In genomic region chr7:6770286-6770685, GRCm38 (mm10) we compare ENCODE assay signal across 9 mouse cellular contexts. TPM values are rescaled to one million over a fixed set of nuclear protein-coding genes. Genes with fewer than 3 reads are reported as not detected.
DNase-seq lines count a peak whose midpoint lies in the region; ATAC-seq and TF ChIP-seq lines count a peak whose summit lies in the region.
"Had no signal": no experiment of that assay in that cellular context is flagged by ENCODE, and none has a peak within 500 bp of the region (broad histone marks: within the 10 kb centered on the region; RNA-seq: fewer than 3 reads in every experiment).

No protein-coding gene starts in this region.

- no peak overlapping the region for H3K4me3 ChIP-seq in heart, embryonic 13.5 days
- H3K4me3 ChIP-seq in kidney, postnatal 0 days (replicated peaks; ENCODE audit: low read depth, low read length), result no peak overlapping the region
- H3K4me3 ChIP-seq in neural tube, embryonic 11.5 days (ENCODE audit: low read depth, low read length), result no peak overlapping the region

- TF ChIP-seq CTCF in kidney, postnatal 0 days (IDR thresholded peaks at IDR 0.05; ENCODE audit: low read depth), result no peak

- peak overlapping the region; percentile 58 for H3K27ac ChIP-seq in heart, embryonic 13.5 days (replicated peaks)
- H3K27ac ChIP-seq in kidney, postnatal 0 days, result peak overlapping the region; percentile 42; the same call in 1 of the 2 replicates
- no peak overlapping the region for H3K27ac ChIP-seq in neural tube, embryonic 11.5 days (ENCODE audit: low read depth, low read length)

- peaks cover 38% of the 10 kb centered on the region for H3K4me1 ChIP-seq in heart, embryonic 13.5 days
- peaks cover 15% of the 10 kb centered on the region for H3K4me1 ChIP-seq in kidney, postnatal 0 days (replicated peaks; ENCODE audit: insufficient read depth, low read length)
- H3K4me1 ChIP-seq in neural tube, embryonic 11.5 days (ENCODE audit: control insufficient read depth, insufficient read depth, low read length), result no peaks in the 10 kb centered on the region

- H3K9me3 ChIP-seq in heart, embryonic 13.5 days, result no peaks in the 10 kb centered on the region; the same call in 1 of the 2 replicates
- no peaks in the 10 kb centered on the region for H3K9me3 ChIP-seq in kidney, postnatal 0 days (replicated peaks; ENCODE audit: low read length)
- H3K9me3 ChIP-seq in neural tube, embryonic 11.5 days (ENCODE audit: control insufficient read depth, low read length), result no peaks in the 10 kb centered on the region

- DNase-seq in urinary bladder, postnatal 14 days (ENCODE audit: low spot score), result peak; percentile 12
- DNase-seq in urinary bladder, postnatal 25 days (ENCODE audit: low spot score), result no peak
- DNase-seq in kidney, postnatal 0 days (ENCODE audit: low spot score), result peak; percentile 42
- DNase-seq in neural tube, embryonic 11.5 days (ENCODE audit: low spot score), result peak; percentile 58
- DNase-seq in layer of hippocampus, postnatal 10 days (ENCODE audit: low spot score in 2 of 2), result no peak
- no peak for DNase-seq in thymus, postnatal 14 days
- no peak for DNase-seq in cerebellum, postnatal 36 days

- H3K9ac ChIP-seq in heart, embryonic 13.5 days, result peak overlapping the region; percentile 55
- H3K9ac ChIP-seq in kidney, postnatal 0 days (ENCODE audit: low read depth, low read length), result no peak overlapping the region
- H3K9ac ChIP-seq in neural tube, embryonic 11.5 days (ENCODE audit: low read length), result no peak overlapping the region

- H3K4me2 ChIP-seq in heart, embryonic 13.5 days, result peak overlapping the region; percentile 20; the same call in 1 of the 2 replicates
- H3K4me2 ChIP-seq in kidney, postnatal 0 days (ENCODE audit: low read length), result 0 out of 2 replicates have a peak overlapping the region, but pooled peaks have one; percentile 10
- H3K4me2 ChIP-seq in neural tube, embryonic 11.5 days (ENCODE audit: low read depth), result no peak overlapping the region

- H3K27me3 ChIP-seq in heart, embryonic 13.5 days (replicated peaks), result no peaks in the 10 kb centered on the region
- H3K27me3 ChIP-seq in kidney, postnatal 0 days (ENCODE audit: insufficient read depth, low read length), result no peaks in the 10 kb centered on the region
- H3K27me3 ChIP-seq in neural tube, embryonic 11.5 days (ENCODE audit: control insufficient read depth, insufficient read depth, low read length), result no peaks in the 10 kb centered on the region

- no peak for ATAC-seq in heart, embryonic 13.5 days (ENCODE audit: extremely low read depth, insufficient number of reproducible peaks, low FRiP score, low TSS enrichment)
- no peak for ATAC-seq in kidney, postnatal 0 days (replicated peaks; ENCODE audit: low FRiP score, low read depth)
- ATAC-seq in neural tube, embryonic 11.5 days (ENCODE audit: insufficient read depth, low FRiP score, low TSS enrichment), result no peak; the same call in 1 of the 2 replicates

- peaks cover 13% of the 10 kb centered on the region for H3K36me3 ChIP-seq in heart, embryonic 13.5 days
- H3K36me3 ChIP-seq in kidney, postnatal 0 days (ENCODE audit: insufficient read depth, low read length), result no peaks in the 10 kb centered on the region
- no peaks in the 10 kb centered on the region for H3K36me3 ChIP-seq in neural tube, embryonic 11.5 days (ENCODE audit: control insufficient read depth, insufficient read depth, low read length)

- WGBS in heart, embryonic 13.5 days, result 5% methylated on average over 8 of the region's 8 CpGs
- WGBS in kidney, postnatal 0 days, result 4% methylated on average over 8 of the region's 8 CpGs
- WGBS in neural tube, embryonic 11.5 days, result 0% methylated on average over 8 of the region's 8 CpGs

RNA-seq across cellular contexts. Expression of gene Usp29, which starts 39.9 kb away (rescaled TPM):
- polyA plus RNA-seq in heart, embryonic 13.5 days (2015; fragmentation: Nextera tagmentation; extraction: Ambion mirVana), result 7.4 and 7.8 TPM in 2 replicates
- 1.6 and 1.7 TPM in 2 replicates for polyA plus RNA-seq in kidney, postnatal 0 days (2015; fragmentation: Nextera tagmentation; extraction: Ambion mirVana)
- 13.0 and 15.9 TPM in 2 replicates for polyA plus RNA-seq in neural tube, embryonic 11.5 days (2014; fragmentation: Nextera tagmentation; extraction: Ambion mirVana)
- total RNA-seq in layer of hippocampus, postnatal 10 days (2021), result 10 to 100 TPM; 47.1 to 47.6 TPM

RNA-seq across cellular contexts. Expression of gene Peg3, which starts 40.1 kb away (rescaled TPM):
- 92.0 and 106 TPM in 2 replicates for polyA plus RNA-seq in heart, embryonic 13.5 days (2015; fragmentation: Nextera tagmentation; extraction: Ambion mirVana)
- 73.5 and 75.8 TPM in 2 replicates for polyA plus RNA-seq in kidney, postnatal 0 days (2015; fragmentation: Nextera tagmentation; extraction: Ambion mirVana)
- polyA plus RNA-seq in neural tube, embryonic 11.5 days (2014; fragmentation: Nextera tagmentation; extraction: Ambion mirVana), result 208 and 238 TPM in 2 replicates
- 100 to 1,000 TPM; 158 to 168 TPM for total RNA-seq in layer of hippocampus, postnatal 10 days (2021)
- total RNA-seq: hematopoietic stem cell, adult 5-6 weeks had no signal

Comparison
In these comparisons a context has a peak if more than half of its experiments do, and no peak if none do; other contexts are left out.
1. DNase-seq: peak in urinary bladder, postnatal 14 days (single experiment), kidney, postnatal 0 days (single experiment) and neural tube, embryonic 11.5 days (single experiment); none in urinary bladder, postnatal 25 days (single experiment), layer of hippocampus, postnatal 10 days (0 of 2), thymus, postnatal 14 days (single experiment) and cerebellum, postnatal 36 days (0 of 2).